Comparison of ENCODE assay signal across 19 mouse cellular contexts in genomic region chr11:22206191-22206590, GRCm38 (mm10).
DNase-seq lines count a peak whose midpoint lies in the region; ATAC-seq and TF ChIP-seq lines count a peak whose summit lies in the region.
"Had no signal": no experiment of that assay in that cellular context is flagged by ENCODE, and none has a peak within 500 bp of the region (broad histone marks: within the 10 kb centered on the region; RNA-seq: fewer than 3 reads in every experiment).

No protein-coding gene starts in this region.

- H3K27ac ChIP-seq in forebrain, embryonic 14.5 days (ENCODE audit: low read depth, low read length), result no peak overlapping the region
- H3K27ac ChIP-seq in forebrain, embryonic 10.5 days, result no peak overlapping the region
- no peak overlapping the region for H3K27ac ChIP-seq in midbrain, embryonic 12.5 days (replicated peaks)
- H3K27ac ChIP-seq in midbrain, postnatal 0 days (ENCODE audit: low read depth, low read length), result no peak overlapping the region
- H3K27ac ChIP-seq in forebrain, embryonic 15.5 days (replicated peaks), result no peak overlapping the region
- no peak overlapping the region for H3K27ac ChIP-seq in midbrain, embryonic 15.5 days
- H3K27ac ChIP-seq: embryonic facial prominence, embryonic 13.5 days; heart, adult 2 months; heart, embryonic 15.5 days; hindbrain, embryonic 15.5 days had no signal

- no peaks in the 10 kb centered on the region for H3K36me3 ChIP-seq in forebrain, embryonic 14.5 days (ENCODE audit: control insufficient read depth, insufficient read depth, low read length)
- H3K36me3 ChIP-seq in forebrain, embryonic 10.5 days (replicated peaks), result no peaks in the 10 kb centered on the region
- H3K36me3 ChIP-seq in midbrain, embryonic 12.5 days, result no peaks in the 10 kb centered on the region
- no peaks in the 10 kb centered on the region for H3K36me3 ChIP-seq in midbrain, postnatal 0 days (ENCODE audit: insufficient read depth, low read length)
- H3K36me3 ChIP-seq in forebrain, embryonic 15.5 days, result no peaks in the 10 kb centered on the region
- no peaks in the 10 kb centered on the region for H3K36me3 ChIP-seq in midbrain, embryonic 15.5 days (replicated peaks)
- H3K36me3 ChIP-seq: heart, embryonic 15.5 days; hindbrain, embryonic 15.5 days had no signal

- WGBS in forebrain, embryonic 14.5 days, result 6% methylated on average over 2 of the region's 2 CpGs
- 27% methylated on average over 2 of the region's 2 CpGs for WGBS in forebrain, embryonic 10.5 days
- WGBS in midbrain, embryonic 12.5 days, result 18% methylated on average over 2 of the region's 2 CpGs
- 11% methylated on average over 2 of the region's 2 CpGs for WGBS in midbrain, postnatal 0 days
- WGBS in forebrain, embryonic 15.5 days, result 8% methylated on average over 2 of the region's 2 CpGs
- 14% methylated on average over 2 of the region's 2 CpGs for WGBS in midbrain, embryonic 15.5 days

- no peak overlapping the region for H3K9ac ChIP-seq in forebrain, embryonic 14.5 days (ENCODE audit: low read length)
- no peak overlapping the region for H3K9ac ChIP-seq in midbrain, embryonic 12.5 days (replicated peaks)
- no peak overlapping the region for H3K9ac ChIP-seq in midbrain, postnatal 0 days (replicated peaks; ENCODE audit: low read length, poor library complexity, severe bottlenecking)
- H3K9ac ChIP-seq in forebrain, embryonic 15.5 days (replicated peaks), result no peak overlapping the region
- H3K9ac ChIP-seq in midbrain, embryonic 15.5 days, result no peak overlapping the region
- H3K9ac ChIP-seq: embryonic facial prominence, embryonic 13.5 days; heart, embryonic 15.5 days; hindbrain, embryonic 15.5 days had no signal

- no peak for TF ChIP-seq CTCF in midbrain, postnatal 0 days (IDR thresholded peaks at IDR 0.05)

- no peak overlapping the region for H3K4me2 ChIP-seq in forebrain, embryonic 14.5 days (ENCODE audit: low read length)
- H3K4me2 ChIP-seq in midbrain, embryonic 12.5 days (replicated peaks), result no peak overlapping the region
- H3K4me2 ChIP-seq in midbrain, postnatal 0 days (ENCODE audit: low read depth, low read length, poor library complexity, severe bottlenecking), result no peak overlapping the region
- no peak overlapping the region for H3K4me2 ChIP-seq in forebrain, embryonic 15.5 days (replicated peaks)
- no peak overlapping the region for H3K4me2 ChIP-seq in midbrain, embryonic 15.5 days
- H3K4me2 ChIP-seq: embryonic facial prominence, embryonic 13.5 days; heart, embryonic 11.5 days; heart, embryonic 15.5 days; hindbrain, embryonic 15.5 days had no signal

- H3K27me3 ChIP-seq in forebrain, embryonic 14.5 days (replicated peaks; ENCODE audit: control insufficient read depth, insufficient read depth, low read length), result no peaks in the 10 kb centered on the region
- H3K27me3 ChIP-seq in forebrain, embryonic 10.5 days (ENCODE audit: poor library complexity, severe bottlenecking), result no peaks in the 10 kb centered on the region
- H3K27me3 ChIP-seq in midbrain, embryonic 12.5 days, result no peaks in the 10 kb centered on the region
- H3K27me3 ChIP-seq in midbrain, postnatal 0 days (ENCODE audit: insufficient read depth, low read length), result no peaks in the 10 kb centered on the region
- no peaks in the 10 kb centered on the region for H3K27me3 ChIP-seq in forebrain, embryonic 15.5 days
- no peaks in the 10 kb centered on the region for H3K27me3 ChIP-seq in midbrain, embryonic 15.5 days (replicated peaks)
- H3K27me3 ChIP-seq: embryonic facial prominence, embryonic 13.5 days; heart, embryonic 15.5 days; hindbrain, embryonic 15.5 days had no signal

- peaks cover 3% of the 10 kb centered on the region; the same call in 1 of the 2 replicates for H3K4me1 ChIP-seq in forebrain, embryonic 14.5 days (ENCODE audit: control insufficient read depth, insufficient read depth, low read length)
- H3K4me1 ChIP-seq in forebrain, embryonic 10.5 days, result peaks cover 20% of the 10 kb centered on the region
- H3K4me1 ChIP-seq in midbrain, embryonic 12.5 days, result peaks cover 6% of the 10 kb centered on the region
- H3K4me1 ChIP-seq in midbrain, postnatal 0 days (ENCODE audit: insufficient read depth, low read length), result no peaks in the 10 kb centered on the region
- H3K4me1 ChIP-seq in forebrain, embryonic 15.5 days, result peaks cover 10% of the 10 kb centered on the region; the same call in 1 of the 2 replicates
- H3K4me1 ChIP-seq in midbrain, embryonic 15.5 days, result peaks cover 10% of the 10 kb centered on the region
- H3K4me1 ChIP-seq: embryonic facial prominence, embryonic 13.5 days; heart, embryonic 15.5 days; hindbrain, embryonic 15.5 days had no signal

- H3K9me3 ChIP-seq in forebrain, embryonic 14.5 days (replicated peaks; ENCODE audit: control insufficient read depth, low read length), result no peaks in the 10 kb centered on the region
- no peaks in the 10 kb centered on the region for H3K9me3 ChIP-seq in forebrain, embryonic 10.5 days
- no peaks in the 10 kb centered on the region for H3K9me3 ChIP-seq in midbrain, embryonic 12.5 days
- H3K9me3 ChIP-seq in midbrain, postnatal 0 days (ENCODE audit: low read length), result no peaks in the 10 kb centered on the region
- no peaks in the 10 kb centered on the region for H3K9me3 ChIP-seq in forebrain, embryonic 15.5 days
- H3K9me3 ChIP-seq in midbrain, embryonic 15.5 days, result no peaks in the 10 kb centered on the region
- H3K9me3 ChIP-seq: embryonic facial prominence, embryonic 13.5 days; heart, embryonic 15.5 days; hindbrain, embryonic 15.5 days had no signal

- peak; percentile 42; the same call in 1 of the 2 replicates for ATAC-seq in forebrain, embryonic 14.5 days
- ATAC-seq in midbrain, embryonic 12.5 days (ENCODE audit: low FRiP score, low read depth), result peak; percentile 47; the same call in 1 of the 2 replicates
- ATAC-seq in midbrain, postnatal 0 days (ENCODE audit: low FRiP score), result no peak
- peak; percentile 42 for ATAC-seq in forebrain, embryonic 15.5 days (replicated peaks)
- peak; percentile 53 for ATAC-seq in midbrain, embryonic 15.5 days (replicated peaks)

- H3K4me3 ChIP-seq in forebrain, embryonic 14.5 days (ENCODE audit: low read depth, low read length), result no peak overlapping the region
- no peak overlapping the region for H3K4me3 ChIP-seq in forebrain, embryonic 10.5 days
- H3K4me3 ChIP-seq in midbrain, embryonic 12.5 days, result no peak overlapping the region
- no peak overlapping the region for H3K4me3 ChIP-seq in midbrain, postnatal 0 days (ENCODE audit: low read depth, low read length)
- no peak overlapping the region for H3K4me3 ChIP-seq in forebrain, embryonic 15.5 days
- H3K4me3 ChIP-seq in midbrain, embryonic 15.5 days, result no peak overlapping the region
- H3K4me3 ChIP-seq: embryonic facial prominence, embryonic 13.5 days; heart, adult 2 months; heart, embryonic 15.5 days; hindbrain, embryonic 15.5 days had no signal

- peak; percentile 24 for DNase-seq in forebrain, embryonic 14.5 days (ENCODE audit: low spot score)
- DNase-seq in forebrain, embryonic 10.5 days (ENCODE audit: extremely low spot score, low spot score), result no peak
- no peak for DNase-seq in midbrain, postnatal 0 days (ENCODE audit: low spot score)
- no peak for DNase-seq in embryo, embryonic 11 days
- DNase-seq: adrenal gland, adult 2 months; adrenal gland, postnatal 25 days; cerebellum, adult 11 months; cerebellum, adult 8-10 months; gastrocnemius, postnatal 14 days; heart, adult 2 months; heart, postnatal 14 days; kidney, adult 11 months had no signal
